Comparison of ENCODE assay signal across 8 mouse cellular contexts in genomic region chr7:112180235-112180705, GRCm38 (mm10). TPM values are rescaled to one million over a fixed set of nuclear protein-coding genes. Genes with fewer than 3 reads are reported as not detected.
DNase-seq lines count a peak whose midpoint lies in the region; ATAC-seq and TF ChIP-seq lines count a peak whose summit lies in the region.

No protein-coding gene starts in this region.

- no peak overlapping the region for H3K4me3 ChIP-seq in ES-Bruce4 (ENCODE audit: low read depth, low read length)
- H3K4me3 ChIP-seq in forebrain, embryonic 16.5 days (replicated peaks; ENCODE audit: low read length), result no peak overlapping the region

- no peak for TF ChIP-seq POLR2A in ES-Bruce4 (IDR thresholded peaks at IDR 0.05; ENCODE audit: insufficient read depth, low read length)

- peak; percentile 83 for DNase-seq in cerebellum, adult 11 months
- DNase-seq in heart, postnatal 36 days, result peak; percentile 83
- peak; percentile 73 to 92 for DNase-seq in layer of hippocampus, adult 18-20 months (ENCODE audit: low spot score in 2 of 2)
- peak; percentile 79 to 83 for DNase-seq in lung, adult 18-20 months
- DNase-seq in testis, postnatal 14 days (ENCODE audit: low spot score), result peak; percentile 78

- ATAC-seq in forebrain, embryonic 16.5 days, result peak; percentile 90
- 0 out of 2 replicates have a peak, but pooled peaks have one; percentile 36 for ATAC-seq in neutrophil, adult 5-6 weeks (ENCODE audit: extremely low read depth, insufficient number of reproducible peaks, low FRiP score, poor library complexity, severe bottlenecking)

- peak; percentile 60; the same call in 1 of the 2 replicates for TF ChIP-seq EP300 in ES-Bruce4 (IDR thresholded peaks at IDR 0.05; ENCODE audit: insufficient read depth, low read depth, low read length)

- H3K27me3 ChIP-seq in ES-Bruce4 (ENCODE audit: control insufficient read depth, insufficient read depth, low read length, poor library complexity, severe bottlenecking), result no peaks in the 10 kb centered on the region
- no peaks in the 10 kb centered on the region for H3K27me3 ChIP-seq in forebrain, embryonic 16.5 days (replicated peaks; ENCODE audit: control insufficient read depth, insufficient read depth, low read length)

- H3K27ac ChIP-seq in ES-Bruce4 (ENCODE audit: insufficient read depth, low read length), result no peak overlapping the region
- H3K27ac ChIP-seq in forebrain, embryonic 16.5 days (ENCODE audit: low read length), result no peak overlapping the region

- TF ChIP-seq CTCF in ES-Bruce4 (IDR thresholded peaks at IDR 0.05; ENCODE audit: low read depth, low read length), result peak; percentile 99

- H3K4me2 ChIP-seq in forebrain, embryonic 16.5 days (ENCODE audit: low read length), result no peak overlapping the region

- H3K36me3 ChIP-seq in ES-Bruce4 (ENCODE audit: control insufficient read depth, insufficient read depth, low read length, poor library complexity, severe bottlenecking), result no peaks in the 10 kb centered on the region
- H3K36me3 ChIP-seq in forebrain, embryonic 16.5 days (ENCODE audit: control insufficient read depth, insufficient read depth), result no peaks in the 10 kb centered on the region

- H3K4me1 ChIP-seq in ES-Bruce4 (ENCODE audit: control insufficient read depth, insufficient read depth, low read length), result peaks cover 3% of the 10 kb centered on the region
- H3K4me1 ChIP-seq in forebrain, embryonic 16.5 days (replicated peaks; ENCODE audit: control insufficient read depth, insufficient read depth, low read length), result peaks cover 5% of the 10 kb centered on the region

- WGBS in forebrain, embryonic 16.5 days, result 2% methylated on average over 7 of the region's 10 CpGs

- H3K9me3 ChIP-seq in ES-Bruce4 (replicated peaks; ENCODE audit: control insufficient read depth, insufficient read depth, low read length, poor library complexity, severe bottlenecking), result no peaks in the 10 kb centered on the region
- H3K9me3 ChIP-seq in forebrain, embryonic 16.5 days (ENCODE audit: control insufficient read depth, low read length), result no peaks in the 10 kb centered on the region

- H3K9ac ChIP-seq in ES-Bruce4 (ENCODE audit: low read depth, poor library complexity, severe bottlenecking), result no peak overlapping the region
- no peak overlapping the region for H3K9ac ChIP-seq in forebrain, embryonic 16.5 days (replicated peaks; ENCODE audit: low read depth, low read length)

- intact Hi-C loops in heart, postnatal 36 days (cut with DNase I), result loop anchor here (1.0 to 5.0 kb wide), 2 partner anchors 95 to 102 kb away; no protein-coding TSS in a partner anchor

RNA-seq across cellular contexts. Expression of gene Dkk3, which starts 21.4 kb away (rescaled TPM):
- 4.4 and 4.6 TPM in 2 replicates for polyA plus RNA-seq in ES-Bruce4 (2011; ENCODE audit: insufficient read depth, insufficient read length, low read depth, missing spikeins)
- 22.0 and 29.9 TPM in 2 replicates for polyA plus RNA-seq in forebrain, embryonic 16.5 days (2015; fragmentation: Nextera tagmentation; extraction: Ambion mirVana)
- 10 to 100 TPM; 35.5 to 43.5 TPM for total RNA-seq in heart, postnatal 36 days (2021)
- total RNA-seq in layer of hippocampus, adult 18-20 months (2021), result 100 to 1,000 TPM; 283 to 293 TPM
- total RNA-seq in neutrophil, adult 5-6 weeks (2017), result 0.12 TPM in 1 of 2 replicates, not detected in the other

RNA-seq across cellular contexts. Expression of gene Mical2, which starts 45.4 kb away (rescaled TPM):
- polyA plus RNA-seq in ES-Bruce4 (2011; ENCODE audit: insufficient read depth, insufficient read length, low read depth, missing spikeins), result 1.7 and 2.4 TPM in 2 replicates
- polyA plus RNA-seq in forebrain, embryonic 16.5 days (2015; fragmentation: Nextera tagmentation; extraction: Ambion mirVana), result 10.0 and 11.1 TPM in 2 replicates
- 100 to 1,000 TPM in 1 of 2 experiments, 10 to 100 TPM in 1; 80.8 to 101 TPM for total RNA-seq in heart, postnatal 36 days (2021)
- 100 to 1,000 TPM; 611 to 639 TPM for total RNA-seq in layer of hippocampus, adult 18-20 months (2021)
- total RNA-seq in neutrophil, adult 5-6 weeks (2017), result 0.25 and 0.70 TPM in 2 replicates

Comparison
In these comparisons a context has a peak if more than half of its experiments do, and no peak if none do; other contexts are left out.
1. RNA of gene Dkk3, which starts 21.4 kb away (total RNA-seq): 283 to 293 TPM in layer of hippocampus, adult 18-20 months and 35.5 to 43.5 TPM in heart, postnatal 36 days; 0.12 TPM in neutrophil, adult 5-6 weeks; every median in the first group is over 10 times any median in the second.
2. RNA of gene Mical2, which starts 45.4 kb away (total RNA-seq): 611 to 639 TPM in layer of hippocampus, adult 18-20 months and 80.8 to 101 TPM in heart, postnatal 36 days; 0.25 to 0.70 TPM in neutrophil, adult 5-6 weeks; every median in the first group is over 10 times any median in the second.
3. Peak in every context shown above with its lines, with median percentiles within 50 percentile points of each other: DNase-seq.